Mouse (Mus musculus): ENCODE results near the gene Dnaaf1. TPM values are rescaled to one million over a fixed set of nuclear protein-coding genes. Genes with fewer than 3 reads are reported as not detected.

Dnaaf1 gene
- polyA plus RNA-seq, 1 experiment from 2014 or later: 6.8 TPM

DNA sequence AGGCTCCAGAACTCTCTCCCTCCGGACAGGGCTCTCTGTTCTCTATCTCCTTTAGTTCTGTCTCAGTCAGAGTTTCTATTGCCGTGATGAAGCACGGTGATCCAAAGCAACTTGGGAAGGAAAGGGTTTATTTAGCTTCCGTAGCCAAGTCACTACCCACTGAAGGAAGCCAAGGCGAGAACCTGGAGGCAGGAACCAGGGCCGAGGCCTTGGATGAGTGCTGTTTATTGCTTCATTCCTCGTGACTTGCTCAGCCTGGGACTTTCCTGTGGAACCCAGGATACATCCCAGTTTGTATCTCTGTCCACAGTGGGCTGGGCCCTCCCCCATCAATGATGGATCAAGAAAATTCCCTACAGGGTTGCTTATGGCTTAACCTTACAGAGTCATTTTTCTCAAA lies 61.7 kb downstream of the Dnaaf1 start:
- Histone ChIP-seq H3K9ac (no peak overlapping the region), H3K4me1 (peaks cover 15% of the 10 kb centered on the region), H3K27me3 (peaks cover 19% of the 10 kb centered on the region), H3K9me3 (replicated peaks) (no peaks in the 10 kb centered on the region), H3K27ac (replicated peaks) (no peak overlapping the region), H3K4me3 (replicated peaks) (no peak overlapping the region), H3K4me2 (replicated peaks) (no peak overlapping the region), H3K36me3 (no peaks in the 10 kb centered on the region)
- ATAC-seq (ENCODE audit: insufficient number of reproducible peaks, low FRiP score, low TSS enrichment, low read depth): no peak
- 60% methylated on average over 7 of the region's 7 CpGs for WGBS

DNA sequence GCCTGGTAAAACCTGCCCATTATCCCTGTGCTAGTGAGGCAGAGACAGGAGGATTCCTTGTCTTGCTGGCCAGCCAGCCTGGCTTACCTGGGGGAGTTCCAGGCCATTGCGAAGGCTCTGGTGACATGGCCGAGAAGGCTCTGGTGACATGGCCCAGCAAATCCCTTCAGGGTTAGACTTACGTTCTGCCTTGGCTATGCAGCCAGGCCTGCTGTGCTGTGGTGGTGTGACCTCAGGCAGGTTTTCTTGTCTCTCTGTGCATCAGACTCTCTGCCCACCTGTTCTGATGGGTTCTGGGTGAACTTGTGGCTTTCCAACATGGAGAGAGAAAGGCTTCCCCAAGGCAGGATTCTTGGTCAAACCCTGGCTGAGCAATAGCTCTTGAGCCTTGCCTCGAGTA lies 62.3 kb downstream of the Dnaaf1 start:
- WGBS: 76% methylated on average over 4 of the region's 4 CpGs
- H3K36me3 ChIP-seq: no peaks in the 10 kb centered on the region
- H3K27ac ChIP-seq (replicated peaks): no peak overlapping the region
- peaks cover 19% of the 10 kb centered on the region for H3K27me3 ChIP-seq
- no peak overlapping the region for H3K4me2 ChIP-seq (replicated peaks)
- no peak for ATAC-seq (ENCODE audit: insufficient number of reproducible peaks, low FRiP score, low TSS enrichment, low read depth)
- no peak overlapping the region for H3K4me3 ChIP-seq (replicated peaks)
- H3K4me1 ChIP-seq: peaks cover 15% of the 10 kb centered on the region
- H3K9ac ChIP-seq: no peak overlapping the region
- no peaks in the 10 kb centered on the region for H3K9me3 ChIP-seq (replicated peaks)

DNA sequence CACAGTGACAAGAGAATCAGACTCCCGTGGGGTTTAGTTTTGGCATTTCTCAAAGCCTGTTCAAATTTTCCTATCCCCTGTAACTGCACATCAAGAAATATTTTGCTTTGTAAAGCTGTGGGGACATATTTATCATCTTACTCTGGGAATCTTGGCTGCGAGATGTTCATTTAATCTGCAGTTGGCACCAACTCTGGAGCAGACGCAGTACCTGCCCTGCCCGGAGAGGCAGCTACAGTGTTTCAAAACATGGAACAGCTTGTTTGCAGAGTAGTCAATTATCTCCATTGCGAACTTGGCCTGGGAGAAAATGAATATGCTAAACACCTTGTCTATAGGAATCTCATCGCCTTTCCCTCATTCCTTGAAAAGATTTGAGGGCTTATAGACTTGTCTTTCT lies 63.2 kb downstream of the Dnaaf1 start:
- Histone ChIP-seq H3K4me2 (replicated peaks) (no peak overlapping the region), H3K9ac (no peak overlapping the region), H3K27me3 (peaks cover 11% of the 10 kb centered on the region), H3K36me3 (no peaks in the 10 kb centered on the region), H3K27ac (replicated peaks) (no peak overlapping the region), H3K4me3 (replicated peaks) (no peak overlapping the region), H3K4me1 (peaks cover 15% of the 10 kb centered on the region), H3K9me3 (replicated peaks) (no peaks in the 10 kb centered on the region)
- no peak for ATAC-seq (ENCODE audit: insufficient number of reproducible peaks, low FRiP score, low TSS enrichment, low read depth)
- 53% methylated on average over 6 of the region's 6 CpGs for WGBS

GRCm38 (mm10) chr8:119639798-119640197 lies 64.8 kb downstream of the Dnaaf1 start:
- ATAC-seq (ENCODE audit: insufficient number of reproducible peaks, low FRiP score, low TSS enrichment, low read depth): no peak
- Histone ChIP-seq H3K4me1 (peaks cover 8% of the 10 kb centered on the region), H3K9me3 (replicated peaks) (no peaks in the 10 kb centered on the region), H3K27me3 (no peaks in the 10 kb centered on the region; the same call in none of the 2 replicates), H3K4me2 (replicated peaks) (no peak overlapping the region), H3K27ac (replicated peaks) (no peak overlapping the region), H3K9ac (no peak overlapping the region), H3K36me3 (no peaks in the 10 kb centered on the region), H3K4me3 (replicated peaks) (no peak overlapping the region)
- 50% methylated on average over 7 of the region's 7 CpGs for WGBS

- no peak overlapping the region for H3K9ac ChIP-seq
- no peaks in the 10 kb centered on the region; the same call in 1 of the 2 replicates for H3K4me1 ChIP-seq
- H3K4me2 ChIP-seq (replicated peaks): no peak overlapping the region
- 81% methylated on average over 5 of the region's 5 CpGs for WGBS
- no peaks in the 10 kb centered on the region for H3K36me3 ChIP-seq
- ATAC-seq (ENCODE audit: insufficient number of reproducible peaks, low FRiP score, low TSS enrichment, low read depth): no peak
- H3K9me3 ChIP-seq (replicated peaks): no peaks in the 10 kb centered on the region
- H3K27me3 ChIP-seq: no peaks in the 10 kb centered on the region; the same call in 1 of the 2 replicates
- no peak overlapping the region for H3K4me3 ChIP-seq (replicated peaks)
- H3K27ac ChIP-seq (replicated peaks): no peak overlapping the region
Measured at GRCm38 (mm10) chr8:119641058-119641457, 66.0 kb downstream of the Dnaaf1 start.

DNA sequence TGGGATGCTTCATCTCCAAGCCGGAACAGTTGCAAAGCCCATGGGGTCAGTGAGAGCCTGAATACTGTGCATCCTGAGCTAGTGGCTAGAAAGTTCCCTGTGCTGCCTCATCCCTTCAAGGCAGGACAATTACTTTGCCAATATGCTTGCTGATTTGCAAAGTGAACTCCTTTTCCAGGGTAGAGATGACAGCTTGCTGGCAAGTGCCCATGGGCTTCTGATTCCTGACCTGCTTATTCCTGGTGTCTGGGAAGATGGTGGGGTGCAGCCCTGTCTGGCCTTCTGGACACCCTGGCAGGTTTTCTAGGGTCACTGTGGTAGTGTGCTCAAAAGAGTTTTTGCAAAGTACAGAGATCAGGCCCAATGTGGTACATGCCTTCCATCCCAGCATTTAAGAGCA lies 67.9 kb downstream of the Dnaaf1 start:
- no peak overlapping the region for H3K4me3 ChIP-seq (replicated peaks)
- H3K36me3 ChIP-seq: no peaks in the 10 kb centered on the region
- WGBS: 86% methylated on average over 1 of the region's 1 CpGs
- H3K27me3 ChIP-seq: no peaks in the 10 kb centered on the region
- H3K9ac ChIP-seq: no peak overlapping the region
- H3K4me1 ChIP-seq: no peaks in the 10 kb centered on the region
- no peak for ATAC-seq (ENCODE audit: insufficient number of reproducible peaks, low FRiP score, low TSS enrichment, low read depth)
- no peak overlapping the region for H3K27ac ChIP-seq (replicated peaks)
- H3K4me2 ChIP-seq (replicated peaks): no peak overlapping the region
- no peaks in the 10 kb centered on the region for H3K9me3 ChIP-seq (replicated peaks)

GRCm38 (mm10) chr8:119644429-119644960 lies 69.5 kb downstream of the Dnaaf1 start:
- Histone ChIP-seq H3K27me3 (no peaks in the 10 kb centered on the region), H3K4me1 (no peaks in the 10 kb centered on the region), H3K27ac (replicated peaks) (no peak overlapping the region), H3K4me3 (replicated peaks) (no peak overlapping the region), H3K9me3 (replicated peaks) (no peaks in the 10 kb centered on the region), H3K9ac (no peak overlapping the region), H3K36me3 (no peaks in the 10 kb centered on the region), H3K4me2 (replicated peaks) (no peak overlapping the region)
- 53% methylated on average over 17 of the region's 17 CpGs for WGBS
- no peak for ATAC-seq (ENCODE audit: insufficient number of reproducible peaks, low FRiP score, low TSS enrichment, low read depth)

- Histone ChIP-seq H3K9me3 (replicated peaks) (no peaks in the 10 kb centered on the region), H3K9ac (no peak overlapping the region), H3K27ac (replicated peaks) (no peak overlapping the region), H3K4me2 (replicated peaks) (no peak overlapping the region), H3K4me3 (replicated peaks) (no peak overlapping the region), H3K36me3 (no peaks in the 10 kb centered on the region), H3K27me3 (no peaks in the 10 kb centered on the region), H3K4me1 (no peaks in the 10 kb centered on the region)
- 60% methylated on average over 18 of the region's 18 CpGs for WGBS
- ATAC-seq (ENCODE audit: insufficient number of reproducible peaks, low FRiP score, low TSS enrichment, low read depth): no peak
Measured at GRCm38 (mm10) chr8:119644981-119645597, 70.1 kb downstream of the Dnaaf1 start.

DNA sequence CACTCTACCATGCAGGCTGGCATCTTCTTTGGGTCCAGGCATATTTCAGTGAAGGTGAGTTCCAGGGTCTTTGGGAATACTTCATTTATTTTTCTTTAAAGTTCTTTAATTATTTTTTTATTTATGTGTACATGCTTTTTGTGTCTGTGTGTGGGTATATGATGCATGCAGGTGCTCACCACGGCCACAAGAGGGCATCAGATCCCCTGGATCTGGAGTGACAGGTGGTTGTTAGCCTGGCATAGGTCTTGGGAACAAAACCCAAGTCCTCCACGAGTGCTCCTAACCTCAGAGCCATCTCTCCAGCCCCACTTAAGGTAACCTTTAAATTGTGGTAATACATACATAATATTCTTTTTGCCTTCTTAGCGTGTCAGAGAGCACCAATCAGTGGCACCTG lies 71.2 kb downstream of the Dnaaf1 start:
- Histone ChIP-seq H3K4me3 (replicated peaks) (no peak overlapping the region), H3K4me2 (replicated peaks) (no peak overlapping the region), H3K4me1 (no peaks in the 10 kb centered on the region), H3K27ac (replicated peaks) (no peak overlapping the region), H3K36me3 (no peaks in the 10 kb centered on the region), H3K27me3 (no peaks in the 10 kb centered on the region), H3K9me3 (replicated peaks) (no peaks in the 10 kb centered on the region), H3K9ac (no peak overlapping the region)
- no peak for ATAC-seq (ENCODE audit: insufficient number of reproducible peaks, low FRiP score, low TSS enrichment, low read depth)
- 75% methylated on average over 3 of the region's 3 CpGs for WGBS

DNA sequence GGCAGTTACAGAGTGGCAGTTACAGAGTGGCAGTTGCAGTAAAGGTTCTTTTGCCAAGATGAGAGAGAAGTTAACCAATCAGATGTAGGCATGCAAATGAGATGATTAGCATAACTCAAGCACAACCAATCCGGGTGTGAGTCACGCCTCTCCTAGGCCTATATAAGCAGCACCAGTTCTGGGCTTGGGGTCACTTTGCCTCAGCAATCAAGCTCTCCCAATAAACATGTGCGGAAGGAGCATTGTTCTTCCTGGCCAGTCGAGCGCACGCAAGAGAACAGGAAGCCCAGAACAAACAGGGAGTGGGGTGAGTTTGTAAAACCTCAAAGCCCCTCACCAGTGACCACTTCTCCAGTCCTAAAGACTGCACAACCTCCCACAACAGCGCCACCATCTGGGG lies 71.8 kb downstream of the Dnaaf1 start:
- no peak for ATAC-seq (ENCODE audit: insufficient number of reproducible peaks, low FRiP score, low TSS enrichment, low read depth)
- 85% methylated on average over 7 of the region's 7 CpGs for WGBS

More for the DNA sequence above, 71.8 kb downstream of the Dnaaf1 start:
- H3K9me3 ChIP-seq (replicated peaks): no peaks in the 10 kb centered on the region
- H3K36me3 ChIP-seq: no peaks in the 10 kb centered on the region
- H3K27me3 ChIP-seq: no peaks in the 10 kb centered on the region
- no peaks in the 10 kb centered on the region for H3K4me1 ChIP-seq
- H3K4me2 ChIP-seq (replicated peaks): no peak overlapping the region
- no peak overlapping the region for H3K4me3 ChIP-seq (replicated peaks)
- no peak overlapping the region for H3K9ac ChIP-seq
- no peak overlapping the region for H3K27ac ChIP-seq (replicated peaks)
